In genomic region chr1:165105270-165106010, GRCm38 (mm10) we compare ENCODE assay signal across 11 mouse cellular contexts. TPM values are rescaled to one million over a fixed set of nuclear protein-coding genes. Genes with fewer than 3 reads are reported as not detected.
A peak's percentile ranks its signal among the peaks of the same experiment; 100 is the strongest.
DNase-seq lines count a peak whose midpoint lies in the region; ATAC-seq and TF ChIP-seq lines count a peak whose summit lies in the region.
"Had no signal": no experiment of that assay in that cellular context is flagged by ENCODE, and none has a peak within 500 bp of the region (broad histone marks: within the 10 kb centered on the region; RNA-seq: fewer than 3 reads in every experiment).

No protein-coding gene starts in this region.

- no peak overlapping the region for H3K9ac ChIP-seq in midbrain, embryonic 15.5 days

- H3K4me3 ChIP-seq in left cerebral cortex, adult 2 months = no peak overlapping the region
- no peak overlapping the region for H3K4me3 ChIP-seq in midbrain, embryonic 15.5 days

- H3K4me2 ChIP-seq in midbrain, embryonic 15.5 days = no peak overlapping the region

- intact Hi-C loops in left cerebral cortex, adult 2 months (cut with DNase I) = no loop called here

- peak overlapping the region; percentile 85 for H3K27ac ChIP-seq in left cerebral cortex, adult 2 months
- H3K27ac ChIP-seq in midbrain, embryonic 15.5 days = peak overlapping the region; percentile 25

- H3K9me3 ChIP-seq in midbrain, embryonic 15.5 days = no peaks in the 10 kb centered on the region

- H3K27me3 ChIP-seq in midbrain, embryonic 15.5 days (replicated peaks) = no peaks in the 10 kb centered on the region

- DNase-seq in cerebellum, postnatal 10 days = peak; percentile 14 to 29
- DNase-seq in cerebellum, postnatal 25 days = no peak
- no peak for DNase-seq in left cerebral cortex, adult 2 months (ENCODE audit: extremely low spot score in 1 of 2, low spot score in 2 of 2)
- DNase-seq in left cerebral cortex, adult 8-10 months (ENCODE audit: low spot score in 2 of 2) = no peak
- no peak for DNase-seq in cerebellum, postnatal 36 days
- DNase-seq: cerebellum, adult 9-10 months; kidney, postnatal 10 days had no signal

- ATAC-seq in erythroid progenitor cell, adult 5-6 weeks (replicated peaks; ENCODE audit: low FRiP score, poor library complexity, severe bottlenecking) = peak; percentile 86
- no peak for ATAC-seq in midbrain, embryonic 15.5 days (replicated peaks)
- ATAC-seq in monocyte, adult 5-6 weeks (replicated peaks; ENCODE audit: insufficient number of reproducible peaks, low FRiP score, low TSS enrichment, poor library complexity, severe bottlenecking) = no peak

- TF ChIP-seq CTCF in left cerebral cortex, adult 2 months (IDR thresholded peaks at IDR 0.05) = no peak

- H3K36me3 ChIP-seq in midbrain, embryonic 15.5 days (replicated peaks) = no peaks in the 10 kb centered on the region

- 60% methylated on average over 9 of the region's 9 CpGs for WGBS in midbrain, embryonic 15.5 days

- H3K4me1 ChIP-seq in midbrain, embryonic 15.5 days = peaks cover 11% of the 10 kb centered on the region

RNA-seq across cellular contexts. Expression of gene Tbx19, which starts 55.1 kb away (rescaled TPM):
- not detected for total RNA-seq in left cerebral cortex, adult 2 months (2021)
- total RNA-seq in left cerebral cortex, adult 8-10 months (2022) = not detected
- total RNA-seq in erythroid progenitor cell, adult 5-6 weeks (2015; ENCODE audit: low replicate concordance) = not detected in 2 replicates
- total RNA-seq in erythroid progenitor cell, adult 5-6 weeks (2017; ENCODE audit: low replicate concordance) = not detected in 2 replicates
- 0.08 TPM in 1 of 2 replicates, not detected in the other for polyA plus RNA-seq in midbrain, embryonic 15.5 days (2015; fragmentation: Nextera tagmentation; extraction: Ambion mirVana)
- not detected in 3 replicates for total RNA-seq in monocyte, adult 5-6 weeks (2017)
- total RNA-seq: liver, adult 2 months had no signal
- polyA plus RNA-seq: liver, adult 2 months had no signal

Comparison
In these comparisons a context has a peak if more than half of its experiments do, and no peak if none do; other contexts are left out.
1. DNase-seq: peak in cerebellum, postnatal 10 days (2 of 2); none in cerebellum, postnatal 25 days (0 of 2), left cerebral cortex, adult 2 months (0 of 2), left cerebral cortex, adult 8-10 months (0 of 2) and cerebellum, postnatal 36 days (0 of 2).